Mouse (Mus musculus) heart, postnatal 25 days (tissue): ENCODE measurements around the gene Coq2. TPM values are rescaled to one million over a fixed set of nuclear protein-coding genes. Genes with fewer than 3 reads are reported as not detected.

Source experiments
- DNase-seq: peaks from one replicate; pipeline ENCODE4 v3.0.0; 2022; ENCODE audit warnings: low spot score
- intact Hi-C: fragments of 180-260 bp; cut with DNase I; formaldehyde crosslinking; loops from one replicate; pipeline ENCODE4 v1.15.1; 2025
- total RNA-seq, 2 experiments: library from RNA; stranded (reverse); gene quantifications; 2 replicates each; pipeline ENCODE4 v1.2.3; 2021

Gene Coq2
- total RNA-seq, 2 experiments from 2014 or later = 87.9 to 88.9 TPM

DNA sequence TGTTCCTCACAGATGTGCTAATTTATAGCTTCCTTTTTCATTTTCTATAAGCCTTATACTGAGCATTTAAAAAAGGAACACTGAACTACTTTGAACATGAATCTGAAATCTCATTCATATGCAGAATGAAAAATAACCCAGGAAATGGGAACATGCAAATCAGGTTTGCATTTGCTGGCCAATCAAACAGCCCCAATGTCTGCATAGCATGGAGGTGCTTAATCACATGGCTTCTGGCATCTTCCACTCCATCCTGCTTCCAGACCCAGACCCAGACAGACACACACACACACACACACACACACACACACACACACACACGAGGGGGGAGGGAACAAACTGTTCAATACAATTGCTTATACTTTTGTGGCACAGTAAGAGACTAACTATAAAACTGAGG, 8.0 kb downstream of the Coq2 start:
- intact Hi-C loops = no loop called here
- DNase-seq = no peak

DNA sequence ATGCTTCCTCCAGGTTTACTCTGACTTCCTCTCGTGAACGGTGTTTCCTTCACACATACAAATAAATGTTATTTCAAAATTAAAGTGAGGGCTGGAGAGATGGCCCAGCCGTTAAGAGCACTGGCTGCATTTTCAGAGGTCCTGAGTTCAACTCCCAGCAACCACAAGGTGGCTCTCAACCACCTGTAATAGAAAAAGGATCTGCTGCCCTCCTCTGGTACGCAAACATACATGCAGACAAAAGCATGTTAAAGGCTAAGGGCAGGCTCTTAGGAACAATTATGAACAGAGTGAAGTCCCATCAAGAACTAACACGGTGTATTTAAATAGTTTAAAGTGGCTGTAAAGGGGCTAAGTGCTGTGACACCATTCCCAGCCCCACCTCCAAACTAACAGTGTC, 11.1 kb downstream of the Coq2 start:
- intact Hi-C loops = loop anchor here (2.0 kb wide), 1 partner anchor 117 kb away; no protein-coding TSS in a partner anchor
- DNase-seq = no peak

DNA sequence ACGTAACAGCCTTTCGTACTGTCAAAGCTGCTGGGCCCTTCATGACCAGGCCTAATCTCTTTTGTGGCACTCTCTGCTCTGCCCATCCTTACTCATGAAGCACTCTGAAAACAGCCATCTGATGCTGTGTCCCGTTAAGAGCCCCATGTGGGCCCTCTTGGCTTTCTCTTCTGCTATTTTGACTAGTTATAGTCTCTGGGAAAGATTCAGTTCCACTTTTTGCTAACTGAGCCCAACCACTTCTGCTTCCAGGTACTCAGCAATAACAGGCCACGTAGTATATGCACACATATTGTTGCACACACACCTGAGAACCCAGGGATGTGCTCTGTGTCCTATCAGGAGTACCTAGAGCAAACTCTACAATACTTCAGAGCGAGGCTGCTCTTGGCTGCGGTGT, 11.9 kb downstream of the Coq2 start:
- DNase-seq = no peak
- intact Hi-C loops = no loop called here

DNA sequence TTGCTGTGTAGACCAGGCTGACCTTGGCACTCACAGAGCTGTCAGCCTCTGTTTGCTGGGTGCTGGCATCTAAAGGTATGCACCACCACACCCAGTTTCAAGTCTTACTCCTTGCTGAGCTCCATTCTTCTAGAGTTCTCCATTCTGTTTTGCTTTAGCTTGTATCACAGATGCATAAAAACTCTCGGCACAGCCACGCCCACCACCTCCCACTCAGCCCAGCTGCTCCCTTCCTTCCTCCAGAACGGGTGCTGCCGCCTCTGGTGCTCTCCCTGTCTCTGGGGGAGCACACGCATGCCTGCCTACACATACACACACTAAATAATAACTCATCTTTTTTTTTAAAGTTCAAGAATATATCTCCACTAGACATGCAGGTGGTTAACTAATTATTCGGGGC, 16.5 kb downstream of the Coq2 start:
- no peak for DNase-seq
- intact Hi-C loops = no loop called here

DNA sequence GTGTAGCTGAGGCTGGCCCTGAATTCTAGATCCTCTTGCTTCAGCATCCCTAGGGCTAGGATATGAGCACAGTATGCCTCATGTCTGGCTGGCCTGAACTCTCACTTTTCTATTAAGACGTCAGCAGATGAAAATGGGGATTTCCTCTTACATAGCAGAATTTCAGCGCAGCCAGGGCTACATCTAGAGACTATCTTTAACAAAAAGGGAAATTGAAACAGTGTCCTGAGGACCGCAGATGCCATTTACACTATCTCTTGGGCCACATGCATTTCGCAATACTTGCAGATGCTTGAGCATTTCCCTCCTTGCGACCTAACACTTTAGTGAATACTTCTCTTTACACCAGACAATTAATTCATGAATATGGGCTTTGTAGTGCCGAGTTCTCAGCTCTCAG, 18.6 kb downstream of the Coq2 start:
- DNase-seq = no peak
- intact Hi-C loops = no loop called here

DNA sequence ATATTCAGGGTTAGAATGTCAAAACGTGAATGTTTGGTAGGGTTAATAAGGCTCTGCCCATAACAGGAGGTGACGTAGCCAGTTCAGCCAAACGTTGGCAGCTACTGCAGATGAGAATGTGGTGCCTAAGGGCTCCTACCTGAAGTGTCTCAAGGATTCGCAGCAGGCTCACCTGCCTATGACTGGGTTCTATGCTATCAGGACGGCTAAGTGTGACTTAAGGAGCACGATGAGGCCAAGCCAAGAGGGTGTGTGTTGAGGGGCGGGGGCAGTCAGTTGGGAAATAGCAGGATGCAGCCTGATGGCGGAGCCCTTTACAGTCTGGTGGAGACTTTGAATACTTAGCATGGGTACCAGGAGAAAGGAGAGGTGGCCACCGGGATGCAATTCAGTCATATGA, 22.6 kb downstream of the Coq2 start:
- no peak for DNase-seq
- intact Hi-C loops = no loop called here

DNA sequence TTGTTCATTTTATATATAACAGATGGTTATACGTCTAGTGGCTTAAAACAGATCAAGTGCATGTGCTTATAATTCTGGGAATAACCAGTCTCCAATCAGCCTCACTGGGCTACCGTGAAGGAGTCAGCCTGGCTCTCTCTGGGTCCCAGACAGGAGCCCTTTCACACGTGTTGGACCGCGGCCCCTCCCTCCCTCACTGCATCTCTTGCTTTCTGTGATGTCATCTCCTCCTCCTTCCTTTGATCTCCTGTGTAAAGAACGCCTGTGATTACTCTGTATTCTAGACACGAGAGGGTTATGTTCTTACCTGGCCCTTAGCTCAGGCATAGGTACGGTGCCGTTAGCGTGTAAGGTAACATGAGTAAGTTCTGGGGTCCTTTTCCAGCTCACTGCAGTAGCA, 23.5 kb downstream of the Coq2 start:
- intact Hi-C loops = no loop called here
- DNase-seq = no peak

DNA sequence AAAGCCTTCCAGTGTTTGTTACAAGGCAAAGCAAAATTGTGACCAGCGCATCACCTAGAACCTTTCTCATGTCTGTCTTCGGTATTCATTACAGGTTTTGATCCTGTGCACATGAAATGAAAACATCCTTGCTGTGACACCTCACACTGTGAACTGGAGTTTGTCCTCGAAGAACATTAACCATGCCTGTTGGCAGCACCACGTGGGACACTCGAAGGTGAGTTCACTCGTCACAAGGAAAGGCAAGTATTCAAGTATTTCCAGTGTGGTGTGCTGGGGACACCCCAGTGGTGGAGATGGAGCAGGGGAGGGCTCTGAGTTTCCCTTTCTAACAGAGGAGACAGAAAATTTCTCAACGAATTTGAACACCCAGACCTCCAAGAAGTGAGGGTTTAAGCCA, 24.0 kb downstream of the Coq2 start:
- intact Hi-C loops = no loop called here
- DNase-seq = no peak

DNA sequence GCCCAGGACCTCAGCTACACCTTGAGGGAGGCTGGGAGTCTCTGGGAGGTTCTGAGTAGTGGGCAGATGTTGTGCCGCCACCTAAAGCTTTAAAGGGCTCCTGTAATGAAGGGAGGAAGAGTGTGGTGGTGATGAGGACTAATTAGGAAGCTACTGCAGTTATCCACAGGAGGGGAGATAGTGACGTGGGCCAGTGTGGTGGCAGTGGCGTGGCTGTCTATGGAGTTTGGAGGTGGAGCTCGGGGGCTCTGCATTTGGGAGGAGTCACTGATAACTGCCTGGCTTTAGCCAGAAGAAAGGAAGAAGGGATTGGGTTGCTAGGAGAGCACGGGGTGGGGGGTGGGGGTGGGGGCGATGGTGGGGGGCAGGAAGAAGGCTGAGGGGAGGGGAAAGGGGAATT, 26.4 kb downstream of the Coq2 start:
- intact Hi-C loops = no loop called here

DNA sequence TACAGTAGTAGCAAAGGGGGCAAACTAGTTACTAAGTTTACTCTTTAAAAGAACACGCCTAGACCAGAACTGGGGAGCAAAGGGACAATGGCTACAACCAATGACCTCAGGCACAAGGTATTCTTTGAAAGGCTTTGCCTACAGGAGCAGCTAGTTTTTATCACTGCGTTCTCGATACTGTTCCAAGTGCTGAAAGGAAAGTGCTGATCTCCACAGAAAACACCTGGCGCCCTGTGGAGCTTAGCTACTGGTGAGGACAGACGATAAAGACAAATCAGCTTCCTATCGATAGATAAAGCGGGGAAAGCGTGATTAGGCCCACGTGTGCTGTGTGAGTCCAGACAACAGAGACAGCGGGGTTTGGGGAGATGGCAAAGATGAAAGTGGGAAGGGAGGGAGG, 26.9 kb downstream of the Coq2 start:
- DNase-seq = no peak
- intact Hi-C loops = no loop called here

More for the DNA sequence above, 26.4 kb downstream of the Coq2 start:
- no peak for DNase-seq

DNA sequence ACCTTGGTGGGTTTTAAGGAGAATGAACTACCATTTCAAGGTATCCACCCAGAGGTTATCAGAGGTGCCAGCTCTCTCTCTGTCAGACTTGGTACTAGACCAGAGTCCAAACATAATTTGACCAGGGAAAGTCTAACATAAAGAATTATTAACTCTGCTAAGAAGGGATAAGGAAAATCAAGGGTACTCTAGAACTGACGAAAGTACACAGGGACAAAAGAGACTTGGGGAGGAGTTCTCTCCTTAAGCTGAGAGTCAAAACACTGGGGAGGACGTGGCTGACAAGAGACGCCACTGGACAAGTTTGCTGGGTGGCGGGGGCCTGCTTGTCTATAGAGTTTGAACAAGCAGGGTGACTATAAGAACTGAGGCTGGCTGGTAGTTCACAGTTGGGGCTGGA, 28.4 kb downstream of the Coq2 start:
- intact Hi-C loops = no loop called here
- DNase-seq = no peak

DNA sequence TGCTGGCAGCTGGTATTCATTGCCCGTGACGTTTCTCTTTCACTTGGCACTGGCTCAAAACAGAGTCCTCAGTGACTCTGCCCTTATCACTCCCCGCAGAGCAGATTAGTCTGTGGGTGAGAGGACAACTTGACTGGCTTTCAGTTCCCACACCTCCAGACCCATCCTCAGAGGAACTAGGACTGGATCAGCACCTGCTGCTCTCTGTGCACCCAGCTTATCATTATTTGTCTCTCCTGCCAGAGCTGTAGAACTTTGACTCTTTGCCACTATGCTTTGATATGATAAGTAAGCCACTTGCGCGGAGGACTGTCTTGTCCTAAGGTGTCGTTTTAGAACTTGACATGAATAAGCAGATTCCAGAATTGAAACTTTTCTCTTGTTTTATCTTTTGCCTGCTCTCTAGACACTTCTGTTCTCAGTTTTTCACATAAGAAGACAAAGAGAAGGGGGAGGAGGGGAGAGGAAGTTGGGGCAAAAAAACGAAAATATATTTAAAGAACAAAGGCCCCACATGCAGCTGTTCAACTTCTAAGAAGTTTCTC, 30.9 kb downstream of the Coq2 start:
- DNase-seq = no peak
- intact Hi-C loops = no loop called here

DNA sequence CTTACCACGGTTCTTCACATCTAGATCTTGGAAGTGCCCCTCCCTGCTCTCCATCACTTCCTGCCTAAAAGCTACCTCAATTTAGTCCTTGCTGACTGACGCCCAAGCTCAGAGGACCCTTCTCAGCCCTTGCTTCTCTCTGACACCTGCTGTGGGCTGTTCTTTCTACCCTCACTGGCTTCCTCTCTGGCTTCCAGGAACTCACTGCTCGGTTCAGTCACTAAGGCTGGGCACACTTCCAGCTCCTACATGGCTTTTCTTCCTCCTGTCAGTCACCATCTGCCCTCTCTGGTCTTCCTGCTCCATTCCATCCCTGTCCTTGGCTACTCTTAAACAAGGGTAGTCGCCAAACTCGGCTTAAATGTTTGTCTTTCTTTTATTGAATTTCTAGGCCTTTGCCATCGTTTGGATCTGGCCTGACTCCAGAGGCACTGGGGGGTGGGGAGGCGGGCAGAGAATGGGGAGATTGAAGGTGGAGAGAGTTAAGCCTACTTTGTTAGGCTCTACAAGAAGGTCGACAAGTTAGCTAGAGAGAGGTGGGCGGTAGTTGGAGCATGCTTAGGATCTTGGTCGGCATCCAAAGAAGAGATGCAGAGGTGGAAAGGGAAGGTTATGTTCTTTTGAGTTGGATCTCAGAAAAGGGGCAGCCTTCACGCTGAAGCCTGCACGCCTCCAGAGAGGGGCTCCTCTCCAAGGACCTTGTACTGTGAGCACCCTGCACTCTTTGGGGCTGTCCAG, 31.5 kb downstream of the Coq2 start:
- DNase-seq = no peak
- intact Hi-C loops = no loop called here

DNA sequence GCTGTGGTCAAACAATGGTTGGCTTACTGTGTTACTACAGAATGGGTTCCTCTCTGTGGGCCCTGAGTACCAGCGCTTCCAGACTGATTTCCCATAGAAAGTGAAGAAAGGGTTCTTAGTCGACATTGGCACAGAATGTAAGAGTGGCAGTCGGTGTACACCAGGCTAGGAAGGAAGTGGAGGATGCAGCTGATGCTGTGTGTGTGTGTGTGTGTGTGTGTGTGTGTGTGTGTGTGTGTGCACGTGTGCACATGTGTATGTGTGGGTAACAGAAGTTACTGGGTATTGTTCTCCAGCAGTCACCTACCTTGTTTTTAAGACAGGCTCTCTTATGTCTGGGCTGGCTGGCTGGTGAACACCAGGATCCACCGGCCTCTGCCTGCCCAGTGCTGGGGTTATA, 32.6 kb downstream of the Coq2 start:
- intact Hi-C loops = no loop called here
- DNase-seq = no peak

DNA sequence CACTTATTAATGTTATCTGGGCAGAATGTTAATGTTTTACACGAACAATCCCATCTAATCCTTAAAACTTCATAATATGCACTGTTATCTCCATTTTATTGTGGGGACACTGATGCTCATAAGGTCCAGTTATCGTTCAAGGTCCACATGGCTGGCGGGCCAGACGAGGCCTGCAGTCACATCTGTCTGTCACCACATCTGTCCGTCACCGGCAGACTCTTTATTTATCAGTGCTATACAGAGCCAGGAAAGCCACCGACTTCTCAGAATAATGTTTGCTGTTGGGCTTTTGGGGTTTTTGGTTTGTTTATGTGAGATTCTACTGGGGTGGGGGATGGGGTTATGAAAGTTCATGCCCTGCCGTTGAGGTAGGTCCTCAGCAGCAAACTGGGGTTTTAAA, 36.5 kb downstream of the Coq2 start:
- no peak for DNase-seq
- intact Hi-C loops = no loop called here

DNA sequence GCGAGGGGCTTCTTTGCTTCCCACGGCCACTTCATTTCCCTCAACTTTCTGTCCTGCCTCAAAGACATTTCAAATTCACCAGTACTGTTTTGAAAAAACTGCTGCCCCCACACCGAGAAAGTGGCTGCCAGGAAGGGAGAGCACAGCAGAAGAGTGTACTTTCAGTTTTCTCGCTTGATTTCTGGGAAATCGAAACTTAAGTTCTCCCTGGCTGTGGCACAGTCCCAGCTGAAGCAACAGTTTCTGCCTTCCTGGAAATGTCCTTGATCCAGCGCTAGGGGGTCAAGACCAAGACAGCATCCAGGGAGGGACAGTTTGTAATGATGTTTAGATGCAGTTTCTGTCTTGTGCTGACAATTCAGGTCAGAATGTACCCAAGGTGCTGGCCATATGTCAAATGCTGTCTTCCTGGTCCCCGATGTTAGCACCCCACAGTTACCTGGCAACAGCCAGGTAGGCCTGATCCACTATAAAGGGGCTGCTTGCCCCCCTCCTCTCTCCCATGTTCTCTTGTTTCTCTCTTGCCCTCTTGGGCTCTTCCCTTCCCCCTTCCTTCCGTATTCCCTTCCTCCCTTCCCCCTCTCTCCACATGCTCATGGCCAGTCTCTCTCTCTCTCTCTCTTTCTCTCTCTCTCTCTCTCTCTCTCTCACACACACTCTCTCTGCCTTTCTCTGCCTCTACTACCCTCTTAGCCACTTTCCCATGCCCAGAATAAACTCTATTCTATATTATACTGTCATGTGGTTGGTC, 38.0 kb downstream of the Coq2 start:
- DNase-seq = peak; percentile 15
- intact Hi-C loops = no loop called here

DNA sequence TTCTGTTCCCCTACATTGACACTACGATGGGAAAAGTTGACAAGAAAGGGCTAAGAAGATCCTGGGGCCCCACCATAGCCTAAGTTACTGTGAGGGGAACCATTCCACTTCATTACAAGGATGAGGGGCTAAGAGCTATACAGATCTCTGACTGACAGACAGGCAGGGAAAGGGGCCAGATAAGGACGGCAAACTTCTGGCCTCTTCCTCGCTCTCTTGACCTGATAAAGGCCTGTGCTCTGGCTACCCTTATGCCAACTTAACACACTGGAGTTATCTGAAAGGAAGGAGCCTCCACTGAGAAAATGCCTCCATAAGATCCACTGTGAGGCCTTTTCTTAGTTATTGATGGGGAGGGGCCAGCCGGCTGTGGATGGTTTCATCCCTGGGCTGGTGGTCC, 39.0 kb downstream of the Coq2 start:
- intact Hi-C loops = no loop called here
- no peak for DNase-seq

DNA sequence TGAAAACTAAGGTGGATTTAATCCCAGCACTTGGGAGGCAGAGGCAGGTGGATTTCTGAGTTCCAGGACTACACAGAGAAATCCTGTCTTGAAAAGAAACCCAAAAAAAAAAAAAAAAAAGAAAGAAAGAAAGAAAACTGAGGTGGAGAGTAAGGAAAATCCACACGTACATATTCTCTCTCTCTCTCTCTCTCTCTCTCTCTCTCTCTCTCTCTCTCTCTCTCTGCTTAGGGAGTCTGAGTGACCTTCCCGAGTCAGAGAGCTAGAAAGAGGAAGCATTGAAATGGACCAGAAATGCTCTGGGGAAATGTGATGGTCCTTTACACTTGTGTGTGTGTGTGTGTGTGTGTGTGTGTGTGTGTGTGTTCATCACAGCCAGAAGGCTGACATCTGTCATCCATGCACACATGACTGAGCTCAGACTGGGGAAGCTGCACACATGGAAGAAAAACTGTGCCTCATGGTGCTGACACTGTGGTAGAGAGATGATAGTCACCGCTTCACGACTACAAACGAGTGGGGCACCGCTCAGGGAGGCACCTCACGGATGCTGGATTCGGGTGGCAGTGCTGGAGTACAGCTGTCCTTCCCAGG, 40.0 kb downstream of the Coq2 start:
- intact Hi-C loops = no loop called here
- no peak for DNase-seq

DNA sequence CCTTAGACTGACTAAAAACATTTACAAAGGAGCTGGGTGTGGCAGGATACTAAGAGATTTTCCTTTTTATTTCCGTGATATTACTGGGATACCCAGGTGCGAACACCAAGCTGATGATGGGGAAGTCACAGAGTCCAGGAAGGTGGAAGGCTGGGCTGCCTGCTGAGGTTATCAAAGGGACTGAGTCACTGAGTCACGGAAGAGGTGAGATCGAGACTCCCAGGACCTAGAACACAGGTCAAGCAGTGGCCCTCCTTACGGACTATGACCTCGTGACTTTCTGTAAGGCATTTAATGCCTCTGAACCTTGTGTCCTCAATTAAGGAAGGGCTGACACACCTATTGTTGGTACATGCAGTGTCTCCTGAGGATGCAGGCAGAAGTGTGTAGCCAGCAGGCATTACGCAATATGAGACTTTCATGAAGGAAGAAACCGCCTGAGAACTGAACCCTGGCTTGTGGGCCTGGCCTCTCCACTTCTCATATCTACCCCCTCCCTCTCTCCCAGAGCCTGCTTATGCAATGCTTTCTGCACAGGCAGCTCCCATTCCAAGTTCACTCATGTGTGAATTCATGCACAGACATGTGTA, 42.3 kb downstream of the Coq2 start:
- intact Hi-C loops = no loop called here
- peak; percentile 10 for DNase-seq

DNA sequence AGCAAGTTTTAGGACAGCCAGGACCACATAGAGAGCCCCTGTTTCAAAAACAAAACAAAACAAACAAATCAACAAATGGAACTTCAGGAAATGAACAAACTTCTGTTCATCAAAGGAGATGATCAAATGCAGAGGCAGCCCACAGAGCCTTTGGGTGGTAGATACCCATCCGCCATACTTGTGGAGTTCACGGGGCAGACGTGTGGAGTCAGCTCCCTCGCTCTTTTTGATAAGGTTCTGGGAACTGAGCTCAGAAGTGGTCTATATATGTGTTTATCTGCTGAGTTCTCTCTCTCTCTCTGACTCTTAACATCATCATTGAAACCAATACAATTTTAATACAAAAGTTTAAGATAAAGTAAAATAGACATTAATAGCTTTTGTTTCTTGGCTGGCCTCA, 46.1 kb downstream of the Coq2 start:
- intact Hi-C loops = no loop called here
- DNase-seq = no peak

DNA sequence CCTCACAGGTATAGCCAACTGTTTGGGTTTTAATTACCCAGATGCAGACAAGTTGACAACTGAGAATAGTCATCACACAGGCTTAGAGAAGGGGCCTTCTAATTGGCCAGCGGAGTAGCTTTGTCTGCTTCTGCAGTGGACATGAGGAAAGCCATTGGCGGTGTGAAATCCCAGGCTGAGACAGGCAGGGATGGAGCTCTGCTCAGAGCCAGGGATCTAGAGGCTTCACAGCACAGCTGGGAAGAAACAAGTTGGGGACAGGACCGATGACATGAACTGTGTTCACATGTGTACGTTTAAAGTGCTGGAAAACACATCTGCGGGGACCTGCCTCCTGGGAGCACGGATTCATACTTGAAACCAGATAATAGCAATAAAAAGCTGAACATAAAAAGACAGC, 48.4 kb downstream of the Coq2 start:
- intact Hi-C loops = no loop called here
- DNase-seq = no peak
